Mouse (Mus musculus) left cerebral cortex, adult 18-20 months (tissue): Measurements from ENCODE around the gene Nr5a2. TPM values are rescaled to one million over a fixed set of nuclear protein-coding genes. Genes with fewer than 3 reads are reported as not detected.

Source experiments
- DNase-seq, 2 experiments: peaks; one replicate each; pipeline ENCODE4 v3.0.0; 2021 to 2022; ENCODE audit warnings: low spot score in 2 of 2, mixed read lengths in 1 of 2
- long read RNA-seq, 2 experiments: library from polyadenylated mRNA; stranded (forward); transcript quantifications; one replicate each; pipeline ENCODE4 v2.0.0; 2021
- total RNA-seq, 2 experiments: library from RNA; stranded (reverse); gene quantifications; 2 replicates each; pipeline ENCODE4 v1.2.3; 2021

The Nr5a2 gene
- under 1 TPM in 1 of 2 experiments, not detected in 1; 0.12 TPM for total RNA-seq
- long read RNA-seq, experiment 1, result 0 reads
- long read RNA-seq, experiment 2, result 0 reads

DNA sequence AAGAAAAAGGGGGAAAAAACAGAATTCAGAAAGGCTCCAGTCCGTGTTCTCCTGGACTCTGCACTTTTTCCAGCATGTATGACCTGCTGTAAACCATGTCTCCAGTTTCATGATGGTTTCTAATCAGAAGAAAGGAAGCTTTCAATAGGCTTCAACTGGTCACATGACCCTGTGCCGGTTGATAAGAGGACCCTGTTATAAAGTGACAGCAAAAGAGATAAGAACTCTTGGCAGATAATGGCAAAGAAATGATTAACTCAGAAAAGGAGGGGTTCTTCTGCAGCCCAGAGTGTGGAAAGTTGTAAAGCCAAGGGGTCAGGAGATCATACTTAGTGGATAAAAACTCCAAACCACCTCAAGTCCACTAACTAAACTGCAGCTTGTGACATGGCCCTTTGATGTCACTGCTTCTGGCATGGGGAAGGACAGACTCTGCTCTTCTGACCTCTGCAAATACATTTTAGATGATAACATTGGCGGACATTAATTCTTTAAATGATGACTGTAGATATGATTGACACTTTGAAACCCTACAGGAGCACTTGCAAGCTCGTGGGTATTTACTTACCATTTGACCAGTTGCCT lies at the start of gene Nr5a2:
Gene Nr5a2 (minus strand): TSS at position 21 of the 585 bp plus-strand sequence.
- no peak for DNase-seq

DNA sequence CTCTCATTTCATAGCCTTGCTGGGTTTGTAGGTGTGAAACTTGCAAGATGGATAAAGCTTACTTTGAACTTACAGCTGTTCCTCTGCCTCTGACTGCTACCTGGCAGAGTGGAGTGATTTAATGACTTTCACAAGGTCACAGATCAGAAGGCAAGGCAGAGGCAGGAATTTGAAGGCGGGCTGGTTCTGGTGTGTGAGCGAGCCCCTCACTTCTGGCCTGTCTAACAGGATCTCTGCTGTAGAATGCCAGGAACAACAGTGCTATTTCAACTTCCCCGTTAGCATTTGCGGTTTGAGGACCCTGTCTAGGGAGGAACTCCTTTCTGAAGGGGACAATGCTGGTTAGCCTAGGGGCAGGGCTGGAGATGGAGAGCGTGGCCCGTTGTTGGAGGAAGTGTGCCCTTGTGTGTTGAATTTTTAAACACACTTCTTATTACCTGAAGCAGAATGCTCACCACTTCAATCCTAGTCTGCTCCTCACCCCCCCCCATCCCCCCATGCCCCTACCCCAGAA lies 48.5 kb upstream of the Nr5a2 start:
- DNase-seq, result no peak

DNA sequence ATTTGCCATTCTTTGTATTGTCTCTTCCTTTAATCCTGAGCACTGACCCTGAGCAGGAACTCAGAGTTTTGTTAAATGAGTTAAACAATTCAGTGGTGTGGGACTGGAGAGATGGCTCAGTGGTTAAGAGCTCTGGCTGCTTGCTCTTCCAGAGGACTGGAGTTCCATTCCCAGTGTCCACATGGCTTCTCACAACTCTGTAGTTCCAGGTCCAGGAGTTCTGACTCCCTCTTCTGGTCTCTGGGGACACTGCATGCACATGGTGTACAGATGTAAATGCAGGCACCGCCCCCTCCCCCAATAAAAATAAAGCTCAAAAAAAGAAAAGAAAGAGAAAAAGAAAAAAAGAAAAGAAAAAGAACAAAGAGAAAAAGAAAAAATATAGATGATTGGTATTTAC lies 43.6 kb upstream of the Nr5a2 start:
- DNase-seq, result no peak

DNA sequence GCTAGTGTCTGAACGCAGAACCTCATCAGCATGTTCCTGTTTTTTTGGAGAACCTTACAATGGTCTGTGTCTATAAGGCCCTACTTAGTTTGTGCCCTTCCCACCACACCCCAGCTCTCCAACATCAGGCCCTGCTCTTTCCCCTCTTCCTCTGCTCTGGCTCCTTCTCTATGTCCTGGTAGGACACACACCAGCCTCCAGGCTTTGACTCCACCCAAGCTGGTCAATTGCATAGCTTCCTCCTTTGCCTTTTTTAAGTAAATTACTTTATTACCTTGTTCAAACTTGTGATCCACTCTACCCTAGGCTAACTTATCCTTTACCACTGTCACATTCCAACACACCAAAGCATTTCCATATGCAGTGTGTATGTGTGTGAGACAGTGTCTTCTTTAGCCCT lies 42.9 kb upstream of the Nr5a2 start:
- DNase-seq, result no peak

DNA sequence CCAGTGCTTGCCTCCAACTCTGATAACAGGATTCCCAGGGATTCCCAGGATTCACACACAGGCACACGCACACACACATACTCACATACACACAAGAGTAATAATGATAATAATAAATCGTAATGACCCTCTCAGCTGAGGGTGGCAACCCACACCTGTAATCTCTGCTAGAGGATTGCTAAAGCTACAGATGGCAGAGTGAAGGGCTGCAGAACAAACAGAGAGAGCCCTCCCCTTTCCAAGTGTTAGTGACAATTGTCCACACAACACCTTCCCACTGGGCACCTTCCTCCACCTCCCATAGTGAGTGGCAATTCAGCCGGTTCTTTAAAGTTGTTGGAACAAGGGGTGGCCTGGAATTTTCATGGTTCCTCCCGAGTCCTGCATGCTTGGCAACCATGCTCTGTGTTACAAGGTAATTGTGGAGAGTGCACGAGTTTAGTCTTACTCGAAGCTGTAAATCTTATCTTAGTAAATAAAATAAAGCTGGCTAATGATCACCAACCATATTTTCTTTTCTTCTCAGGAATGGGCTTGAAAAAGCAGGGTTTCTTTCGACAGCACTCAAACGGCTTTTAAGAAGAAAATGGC lies 31.6 kb upstream of the Nr5a2 start:
- DNase-seq, result no peak

- no peak for DNase-seq
These were observed 20.1 kb upstream of the Nr5a2 start for GRCm38 (mm10) chr1:136980253-136980893.

GRCm38 (mm10) chr1:136977867-136978266 lies 17.6 kb upstream of the Nr5a2 start:
- DNase-seq, result no peak

- DNase-seq, result no peak
These were observed 13.8 kb upstream of the Nr5a2 start for GRCm38 (mm10) chr1:136974040-136974439.

- DNase-seq, result no peak
These were observed 12.8 kb upstream of the Nr5a2 start for GRCm38 (mm10) chr1:136973016-136973415.

DNA sequence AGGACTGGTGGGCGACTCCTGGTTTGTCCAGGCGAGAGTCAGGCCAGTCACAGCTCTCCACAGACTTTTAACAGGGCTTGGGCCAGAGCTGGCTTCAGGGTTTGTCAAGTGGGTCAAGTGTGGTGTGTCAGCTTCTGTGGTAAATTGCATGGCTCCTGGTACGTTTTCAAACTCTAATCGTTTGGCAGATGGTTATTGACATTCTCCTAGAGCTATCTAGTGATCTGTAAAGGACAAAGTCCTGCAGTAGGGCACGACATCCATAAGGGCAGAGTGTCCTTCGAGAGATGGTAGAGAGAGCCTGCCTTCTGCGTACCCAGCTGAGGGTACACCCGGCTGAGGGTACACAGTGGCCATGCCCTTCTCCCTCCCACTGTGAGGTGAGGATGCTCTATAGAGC lies 10.7 kb upstream of the Nr5a2 start:
- no peak for DNase-seq

DNA sequence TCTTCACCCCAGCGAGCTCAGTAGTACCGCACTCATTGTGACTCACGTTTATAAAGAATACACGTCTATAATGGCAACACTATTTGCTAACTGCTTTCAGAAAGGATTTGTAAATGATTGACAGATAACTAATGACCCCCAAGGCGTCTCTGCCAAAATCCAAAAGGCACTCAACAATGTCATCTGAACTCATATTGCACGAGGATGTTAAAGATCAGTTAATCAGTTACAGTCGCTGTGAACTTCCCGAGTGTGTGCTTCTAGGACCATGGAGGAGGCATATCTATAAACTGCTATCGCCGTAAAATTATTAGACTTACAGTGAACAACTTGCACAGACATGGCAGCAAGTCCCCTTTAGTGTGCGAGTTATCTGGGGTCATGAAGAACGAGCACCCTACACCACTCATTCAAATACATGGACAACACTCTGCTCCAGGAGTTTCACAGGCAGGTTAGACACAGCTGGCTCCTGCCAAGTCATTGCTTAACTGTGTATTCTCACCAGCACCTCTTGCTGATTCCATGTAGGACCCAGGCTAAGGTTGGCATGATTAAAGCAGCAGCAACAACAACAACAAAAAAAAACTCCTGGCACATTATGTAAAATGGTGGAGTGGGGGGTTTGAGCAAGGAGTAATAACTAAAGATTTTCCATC lies 6.6 kb upstream of the Nr5a2 start:
- DNase-seq, result no peak

DNA sequence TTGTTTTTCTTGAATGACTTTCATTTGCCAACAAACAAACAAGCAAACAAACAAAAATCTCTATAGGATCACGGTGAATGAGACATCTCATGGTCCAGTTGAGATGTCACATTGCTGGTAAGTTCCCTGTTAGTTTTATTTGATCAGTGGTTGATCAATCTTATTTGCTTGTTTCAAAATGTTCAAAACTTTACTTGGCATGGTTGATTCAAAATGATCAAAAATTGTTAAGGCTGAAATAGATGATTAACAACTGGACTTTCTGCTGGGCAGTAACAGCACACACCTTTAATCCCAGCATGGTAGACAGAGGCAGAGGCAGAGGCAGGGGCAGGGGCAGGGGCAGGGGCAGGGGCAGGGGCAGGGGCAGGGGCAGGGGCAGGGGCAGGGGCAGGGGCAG lies 757 bp downstream of the Nr5a2 start:
- no peak for DNase-seq

DNA sequence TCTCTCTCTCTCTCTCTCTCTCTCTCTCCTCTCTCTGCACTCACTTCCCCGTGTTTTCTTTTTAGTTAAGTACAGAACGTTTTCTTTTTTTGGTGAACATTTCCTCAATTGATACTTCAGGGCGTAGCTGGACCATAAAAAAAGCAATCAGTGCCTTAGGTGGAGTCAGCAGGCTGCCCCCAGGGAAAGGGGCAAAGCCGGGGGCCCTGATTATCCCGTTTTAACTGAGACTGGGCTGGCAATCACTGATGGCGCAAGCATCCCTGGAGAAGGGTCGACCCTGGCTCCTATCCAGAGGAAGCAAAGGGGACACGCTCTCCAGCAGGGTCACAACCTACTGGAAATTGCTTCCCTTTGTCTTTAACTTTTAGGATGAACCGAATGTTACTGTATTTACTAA lies 1.6 kb downstream of the Nr5a2 start:
- no peak for DNase-seq

DNA sequence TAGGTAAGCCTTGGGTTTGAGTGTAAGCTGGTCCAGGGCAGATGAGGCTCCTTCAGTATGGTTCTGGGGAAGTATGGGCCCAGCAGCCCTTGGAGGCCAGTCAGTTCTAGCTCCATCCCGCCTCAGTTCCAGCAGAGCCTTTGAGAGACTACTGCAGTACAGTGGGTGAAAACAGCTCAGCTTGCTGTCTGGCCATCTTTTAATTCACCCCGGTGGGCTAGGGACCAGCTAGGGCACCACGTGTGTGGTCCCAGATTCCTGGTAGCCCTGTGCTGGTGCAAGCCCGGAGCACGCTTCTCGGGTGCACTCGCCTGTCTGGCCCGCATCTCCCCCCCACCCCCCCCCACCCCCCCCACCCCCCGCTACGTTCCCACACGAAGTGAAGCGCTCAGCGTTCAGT lies 2.1 kb downstream of the Nr5a2 start:
- DNase-seq, result no peak

DNA sequence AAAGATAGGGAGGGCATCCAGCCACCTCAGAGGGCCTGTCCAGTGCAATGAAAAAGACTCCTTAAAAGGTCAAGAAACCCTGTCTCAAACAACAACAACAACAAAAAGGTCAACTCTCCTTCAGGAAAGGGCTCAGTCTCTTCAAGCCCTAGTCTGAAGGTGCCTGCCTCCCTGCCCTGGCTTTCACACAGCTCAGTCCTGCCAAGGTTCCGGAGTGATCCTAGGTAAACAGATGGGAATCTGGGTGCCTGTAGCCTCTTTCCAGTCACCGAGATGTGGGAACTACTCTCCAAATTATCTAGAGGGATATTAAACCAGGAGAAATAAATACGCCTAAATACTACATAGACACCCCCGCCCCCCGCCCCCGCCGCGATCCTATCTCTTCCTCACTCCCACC lies 2.6 kb downstream of the Nr5a2 start:
- no peak for DNase-seq

DNA sequence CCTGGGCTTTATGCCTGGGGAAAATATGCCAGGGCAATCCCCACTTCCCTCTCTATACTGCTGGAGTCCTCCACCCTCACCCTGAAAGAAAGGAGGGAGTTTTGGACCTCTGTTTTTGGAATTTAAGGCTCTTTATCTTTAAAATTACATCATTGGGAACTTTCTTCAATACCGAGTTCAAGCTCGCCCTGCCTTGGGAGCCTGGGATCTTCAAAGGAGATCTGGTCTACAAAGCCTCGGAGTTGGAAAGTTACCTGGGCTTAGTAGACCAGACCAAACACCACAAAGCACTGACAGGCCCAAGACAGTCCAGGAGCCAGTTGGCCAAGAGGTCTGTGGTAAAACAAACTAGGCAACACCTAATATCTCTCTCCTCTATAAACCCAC lies 6.1 kb downstream of the Nr5a2 start:
- DNase-seq, result no peak

DNA sequence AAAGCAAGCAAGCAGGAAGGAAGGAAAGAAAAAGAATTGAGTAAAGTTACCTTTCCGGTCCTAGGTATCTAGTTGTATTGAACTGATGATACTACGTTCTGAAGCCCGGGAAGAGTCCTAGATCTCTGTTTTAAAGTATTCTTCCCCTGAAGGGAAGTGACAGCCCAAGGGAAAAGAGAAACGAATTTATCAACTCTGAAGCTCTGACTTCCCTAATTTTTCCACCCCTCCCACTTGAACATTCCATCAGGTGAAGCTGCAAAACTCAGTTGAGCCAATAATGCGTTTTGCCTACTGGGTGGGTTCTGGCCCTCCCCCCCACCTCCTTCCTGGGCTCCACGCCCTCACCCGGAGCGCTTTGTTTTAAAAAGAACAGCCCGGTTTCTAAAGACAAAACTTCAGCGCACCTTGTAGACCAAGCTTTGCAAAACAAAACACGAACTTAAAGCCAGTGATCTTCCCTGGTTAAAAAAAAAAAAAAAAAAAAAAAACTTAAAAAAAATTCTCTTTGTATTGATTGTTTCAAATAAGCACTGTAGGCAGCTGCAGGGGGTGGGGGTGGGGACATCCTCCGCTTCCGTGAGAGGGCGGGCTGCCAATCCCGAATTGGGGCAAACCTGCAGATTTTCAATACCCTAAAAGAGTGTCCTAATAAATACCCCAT lies 6.7 kb downstream of the Nr5a2 start:
- no peak for DNase-seq

DNA sequence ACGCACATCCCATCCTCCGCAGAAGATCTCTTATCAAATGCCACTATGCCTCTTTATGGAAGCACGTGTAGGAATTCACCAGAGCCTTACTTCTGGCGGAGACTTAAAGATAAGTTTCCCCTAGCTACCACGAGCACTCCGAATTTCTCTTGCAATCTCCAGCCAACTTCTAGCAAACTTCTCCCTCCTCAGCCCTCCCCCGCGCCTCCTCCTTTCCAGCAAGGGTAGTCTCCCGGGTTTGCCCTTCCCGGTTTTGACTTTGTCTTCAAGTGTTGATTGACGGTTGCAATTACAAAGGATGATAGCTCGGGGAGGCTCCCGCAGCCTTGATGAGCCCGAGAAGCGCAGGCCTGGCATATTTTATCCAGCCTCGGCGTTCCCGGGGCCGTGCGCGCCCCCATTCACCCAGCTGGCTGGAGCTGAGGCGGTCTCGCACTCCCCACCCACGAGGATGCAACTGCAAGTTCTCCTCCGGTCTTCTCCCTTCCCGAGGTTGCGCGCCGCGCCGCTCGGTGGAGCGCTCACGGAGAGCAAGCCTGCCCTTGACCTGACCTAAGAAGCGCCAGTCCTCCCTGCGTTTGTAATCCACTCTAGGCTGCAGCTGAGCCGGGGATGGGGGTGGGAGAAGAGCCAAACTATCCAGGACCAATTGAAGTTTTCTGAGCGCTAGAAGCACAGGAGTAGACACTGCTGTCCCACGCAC lies 7.5 kb downstream of the Nr5a2 start:
- DNase-seq, result peak in 1 of 2 experiments; percentile 13

DNA sequence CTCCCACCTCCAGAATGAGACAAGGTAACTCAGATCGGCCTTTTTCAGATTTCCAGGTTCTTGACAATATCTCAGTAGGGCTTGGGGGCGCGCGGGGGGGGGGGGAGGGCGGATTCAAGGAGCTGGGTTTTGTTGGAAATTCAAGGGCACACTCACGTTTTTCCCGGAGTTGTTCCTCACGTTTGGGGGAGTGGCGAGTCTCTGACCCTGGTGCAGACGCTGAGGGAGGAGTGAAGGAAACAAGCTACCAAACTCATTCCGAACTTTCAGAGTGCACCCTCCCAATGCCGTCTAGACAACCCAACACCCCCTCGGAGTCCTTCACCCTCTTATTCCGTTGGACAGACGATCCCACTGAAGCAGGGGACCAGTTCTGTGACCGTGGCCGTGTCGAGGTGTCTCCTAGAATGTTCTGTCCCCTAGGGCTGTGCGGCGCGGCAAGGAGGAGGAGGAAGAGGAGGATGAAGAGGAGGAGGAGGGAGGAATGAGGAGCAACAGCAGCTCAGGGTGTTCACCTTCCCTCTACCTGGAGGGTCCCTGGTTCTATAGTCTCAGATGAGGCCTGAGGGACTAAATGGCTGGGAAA lies 8.2 kb downstream of the Nr5a2 start:
- no peak for DNase-seq

GRCm38 (mm10) chr1:136951155-136951650 lies 9.0 kb downstream of the Nr5a2 start:
- no peak for DNase-seq
